ENCODE assay signal across 8 mouse cellular contexts in the genomic region with DNA sequence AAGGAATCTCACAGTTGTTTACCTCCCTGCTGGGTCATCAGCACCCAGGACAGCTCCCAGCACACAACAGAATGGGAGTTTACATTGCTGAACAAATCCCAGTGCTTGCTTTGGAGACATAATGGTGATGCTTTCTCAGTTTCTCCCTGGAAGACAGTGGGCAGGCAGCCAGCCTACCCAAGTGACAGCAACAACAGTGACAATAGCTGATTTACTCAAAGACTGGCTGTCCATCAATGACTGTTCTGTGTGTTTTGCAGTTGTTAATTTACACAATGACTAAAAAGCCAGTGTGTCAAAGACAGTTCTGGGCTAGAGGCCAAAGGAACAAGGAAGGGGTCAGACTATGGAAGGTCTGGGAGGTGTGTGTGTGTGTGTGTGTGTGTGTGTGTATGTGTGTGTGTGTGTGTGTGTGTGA.
DNase-seq lines count a peak whose midpoint lies in the region; ATAC-seq and TF ChIP-seq lines count a peak whose summit lies in the region.

No protein-coding gene starts in this region.

- H3K9me3 ChIP-seq in forebrain, embryonic 10.5 days = no peaks in the 10 kb centered on the region
- no peaks in the 10 kb centered on the region for H3K9me3 ChIP-seq in neural tube, embryonic 14.5 days (ENCODE audit: control insufficient read depth, low read length)

- no peaks in the 10 kb centered on the region for H3K27me3 ChIP-seq in forebrain, embryonic 10.5 days (ENCODE audit: poor library complexity, severe bottlenecking)
- no peaks in the 10 kb centered on the region for H3K27me3 ChIP-seq in neural tube, embryonic 14.5 days (ENCODE audit: control insufficient read depth, insufficient read depth, low read length)

- no peak overlapping the region for H3K27ac ChIP-seq in left cerebral cortex, adult 2 months
- no peak overlapping the region for H3K27ac ChIP-seq in forebrain, embryonic 10.5 days
- no peak overlapping the region for H3K27ac ChIP-seq in neural tube, embryonic 14.5 days (ENCODE audit: low read depth, low read length)

- ATAC-seq in neural tube, embryonic 14.5 days (ENCODE audit: low read depth) = peak; percentile 86; the same call in 1 of the 2 replicates
- ATAC-seq in inflammation-experienced regulatory T-cells, adult 6 months = no peak

- H3K4me3 ChIP-seq in left cerebral cortex, adult 2 months = no peak overlapping the region
- no peak overlapping the region for H3K4me3 ChIP-seq in forebrain, embryonic 10.5 days
- H3K4me3 ChIP-seq in neural tube, embryonic 14.5 days (ENCODE audit: low read depth, low read length) = no peak overlapping the region

- no peak overlapping the region for H3K9ac ChIP-seq in neural tube, embryonic 14.5 days (replicated peaks; ENCODE audit: low read depth, low read length)

- TF ChIP-seq CTCF in left cerebral cortex, adult 2 months (IDR thresholded peaks at IDR 0.05) = no peak

- H3K36me3 ChIP-seq in forebrain, embryonic 10.5 days (replicated peaks) = no peaks in the 10 kb centered on the region
- H3K36me3 ChIP-seq in neural tube, embryonic 14.5 days (ENCODE audit: control insufficient read depth, insufficient read depth, low read length) = no peaks in the 10 kb centered on the region

- no peaks in the 10 kb centered on the region for H3K4me1 ChIP-seq in forebrain, embryonic 10.5 days
- H3K4me1 ChIP-seq in neural tube, embryonic 14.5 days (ENCODE audit: control insufficient read depth, insufficient read depth, low read length) = no peaks in the 10 kb centered on the region

- no peak overlapping the region for H3K4me2 ChIP-seq in neural tube, embryonic 14.5 days (ENCODE audit: low read depth, low read length)

- DNase-seq in left cerebral cortex, postnatal 10 days (ENCODE audit: extremely low spot score in 1 of 2, low spot score in 2 of 2) = peak; percentile 7 to 26
- no peak for DNase-seq in left cerebral cortex, adult 2 months (ENCODE audit: extremely low spot score in 1 of 2, low spot score in 2 of 2)
- DNase-seq in adipocyte (ENCODE audit: low spot score) = peak; percentile 74
- DNase-seq in forebrain, embryonic 10.5 days (ENCODE audit: extremely low spot score, low spot score) = peak; percentile 21
- peak; percentile 13 to 35 for DNase-seq in layer of hippocampus, postnatal 36 days
- no peak for DNase-seq in spleen, postnatal 4 days (ENCODE audit: low spot score in 2 of 2)

- intact Hi-C loops in left cerebral cortex, postnatal 10 days (cut with DNase I) = no loop called here
- intact Hi-C loops in left cerebral cortex, adult 2 months (cut with DNase I) = no loop called here

Comparison
In these comparisons a context has a peak if more than half of its experiments do, and no peak if none do; other contexts are left out.
1. DNase-seq: peak in left cerebral cortex, postnatal 10 days (2 of 2), adipocyte (single experiment), forebrain, embryonic 10.5 days (single experiment) and layer of hippocampus, postnatal 36 days (2 of 2); none in left cerebral cortex, adult 2 months (0 of 2) and spleen, postnatal 4 days (0 of 2).